Comparison of ENCODE assay signal across 8 mouse cellular contexts in the genomic region with DNA sequence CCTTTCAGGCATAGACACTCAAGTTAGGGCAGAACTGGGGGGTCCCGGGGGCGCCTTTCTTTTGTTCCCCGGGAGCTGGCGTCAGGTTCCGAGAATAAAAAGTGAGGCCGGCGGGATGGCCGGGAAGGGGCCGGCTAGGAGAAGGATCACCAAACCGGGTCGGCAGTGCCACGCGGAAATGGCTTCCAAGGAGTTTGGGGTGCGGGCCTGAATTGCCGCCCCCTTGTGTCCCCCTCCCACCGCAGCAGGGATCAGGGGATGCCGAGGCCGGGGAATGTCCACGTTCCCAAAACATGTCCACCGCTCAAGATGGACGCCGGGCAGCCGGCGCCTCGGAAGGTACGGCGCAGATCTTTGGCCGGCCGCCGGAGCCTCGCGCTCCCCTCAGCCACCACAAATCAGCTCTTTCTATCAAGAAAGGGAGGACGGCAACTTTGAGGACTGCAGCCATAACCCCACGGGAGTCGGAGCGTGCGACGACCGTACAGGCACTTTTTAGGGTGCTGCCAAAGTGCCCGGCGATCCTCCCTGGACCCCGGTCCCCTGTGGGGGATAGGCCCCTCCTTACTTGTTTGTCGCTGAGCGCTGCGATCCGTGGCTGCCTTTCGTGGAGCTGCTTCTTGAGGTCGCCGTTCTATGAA. TPM values are rescaled to one million over a fixed set of nuclear protein-coding genes. Genes with fewer than 3 reads are reported as not detected.
DNase-seq lines count a peak whose midpoint lies in the region; ATAC-seq and TF ChIP-seq lines count a peak whose summit lies in the region.

No protein-coding gene starts in this region.

- no peak overlapping the region for H3K27ac ChIP-seq in liver, adult 2 months (replicated peaks; ENCODE audit: insufficient read depth, low read depth, low read length)
- peak overlapping the region; percentile 52 for H3K27ac ChIP-seq in embryonic facial prominence, embryonic 11.5 days (replicated peaks; ENCODE audit: low read depth, low read length)
- no peak overlapping the region for H3K27ac ChIP-seq in intestine, embryonic 14.5 days (ENCODE audit: low read depth)
- no peak overlapping the region for H3K27ac ChIP-seq in liver, postnatal 0 days (ENCODE audit: low read depth)
- H3K27ac ChIP-seq in stomach, postnatal 0 days (replicated peaks) = no peak overlapping the region

- WGBS in liver, adult 2 months = under 1% methylated on average over 49 of the region's 49 CpGs
- WGBS in embryonic facial prominence, embryonic 11.5 days = under 1% methylated on average over 49 of the region's 49 CpGs
- 1% methylated on average over 44 of the region's 49 CpGs for WGBS in intestine, embryonic 14.5 days
- WGBS in liver, postnatal 0 days (ENCODE audit: insufficient replicate concordance) = under 1% methylated on average over 42 of the region's 49 CpGs
- under 1% methylated on average over 47 of the region's 49 CpGs for WGBS in stomach, postnatal 0 days

- H3K4me1 ChIP-seq in liver, adult 2 months (ENCODE audit: control insufficient read depth, insufficient read depth, low read length) = peaks cover 7% of the 10 kb centered on the region; the same call in 1 of the 2 replicates
- H3K4me1 ChIP-seq in embryonic facial prominence, embryonic 11.5 days (ENCODE audit: control insufficient read depth, insufficient read depth, low read length) = peaks cover 5% of the 10 kb centered on the region
- H3K4me1 ChIP-seq in intestine, embryonic 14.5 days (replicated peaks; ENCODE audit: control insufficient read depth, insufficient read depth, low read length) = peaks cover 31% of the 10 kb centered on the region
- H3K4me1 ChIP-seq in liver, postnatal 0 days (ENCODE audit: insufficient read depth) = peaks cover 28% of the 10 kb centered on the region
- peaks cover 8% of the 10 kb centered on the region; the same call in 1 of the 2 replicates for H3K4me1 ChIP-seq in stomach, postnatal 0 days (replicated peaks; ENCODE audit: control insufficient read depth, insufficient read depth)

- TF ChIP-seq EP300 in liver, postnatal 0 days (IDR thresholded peaks at IDR 0.05; ENCODE audit: low read depth) = no peak
- TF ChIP-seq EP300 in stomach, postnatal 0 days (optimal IDR thresholded peaks at IDR 0.05) = no peak

- no peaks in the 10 kb centered on the region for H3K9me3 ChIP-seq in embryonic facial prominence, embryonic 11.5 days (replicated peaks; ENCODE audit: control insufficient read depth, low read length)
- H3K9me3 ChIP-seq in intestine, embryonic 14.5 days (ENCODE audit: control insufficient read depth, low read length) = no peaks in the 10 kb centered on the region
- no peaks in the 10 kb centered on the region for H3K9me3 ChIP-seq in liver, postnatal 0 days (ENCODE audit: low read length)
- no peaks in the 10 kb centered on the region for H3K9me3 ChIP-seq in stomach, postnatal 0 days (ENCODE audit: control insufficient read depth, low read length)

- no peak for TF ChIP-seq CTCF in liver, adult 2 months (IDR thresholded peaks at IDR 0.05; ENCODE audit: low read depth, low read length)
- no peak for TF ChIP-seq CTCF in brain, embryonic 14.5 days (IDR thresholded peaks at IDR 0.05; ENCODE audit: borderline replicate concordance, extremely low read depth, insufficient read depth, insufficient read length)
- TF ChIP-seq CTCF in liver, postnatal 0 days (IDR thresholded peaks at IDR 0.05; ENCODE audit: low read depth) = no peak
- TF ChIP-seq CTCF in stomach, postnatal 0 days (IDR thresholded peaks at IDR 0.05; ENCODE audit: low read depth) = no peak

- H3K4me2 ChIP-seq in embryonic facial prominence, embryonic 11.5 days (ENCODE audit: low read depth, low read length) = peak overlapping the region; percentile 97
- peak overlapping the region; percentile 98 for H3K4me2 ChIP-seq in intestine, embryonic 14.5 days (ENCODE audit: low read length)
- H3K4me2 ChIP-seq in liver, postnatal 0 days (ENCODE audit: low read depth, low read length) = peak overlapping the region; percentile 95
- peak overlapping the region; percentile 98 for H3K4me2 ChIP-seq in stomach, postnatal 0 days (replicated peaks; ENCODE audit: low read depth)

- peaks cover 9% of the 10 kb centered on the region; the same call in 1 of the 2 replicates for H3K27me3 ChIP-seq in liver, adult 2 months (ENCODE audit: control insufficient read depth, insufficient read depth, low read length)
- peaks cover 2% of the 10 kb centered on the region; the same call in 1 of the 2 replicates for H3K27me3 ChIP-seq in embryonic facial prominence, embryonic 11.5 days (ENCODE audit: control insufficient read depth, insufficient read depth, low read length)
- peaks cover 8% of the 10 kb centered on the region; the same call in 1 of the 2 replicates for H3K27me3 ChIP-seq in intestine, embryonic 14.5 days (replicated peaks; ENCODE audit: control insufficient read depth, insufficient read depth, low read length)
- peaks cover 55% of the 10 kb centered on the region for H3K27me3 ChIP-seq in liver, postnatal 0 days (ENCODE audit: insufficient read depth, low read length)
- H3K27me3 ChIP-seq in stomach, postnatal 0 days (ENCODE audit: control insufficient read depth, insufficient read depth, low read length) = no peaks in the 10 kb centered on the region

- no peaks in the 10 kb centered on the region for H3K79me2 ChIP-seq in liver, adult 2 months (ENCODE audit: control insufficient read depth, insufficient read depth, low read length)

- H3K4me3 ChIP-seq in liver, adult 2 months (ENCODE audit: insufficient read depth, low read depth, low read length) = peak overlapping the region; percentile 50
- peak overlapping the region; percentile 69 for H3K4me3 ChIP-seq in embryonic facial prominence, embryonic 11.5 days (ENCODE audit: low read depth, low read length)
- peak overlapping the region; percentile 68 for H3K4me3 ChIP-seq in intestine, embryonic 14.5 days (ENCODE audit: low read depth, low read length)
- H3K4me3 ChIP-seq in liver, postnatal 0 days (ENCODE audit: low read depth, low read length) = peak overlapping the region; percentile 57
- H3K4me3 ChIP-seq in stomach, postnatal 0 days (ENCODE audit: low read depth, low read length) = peak overlapping the region; percentile 61

- DNase-seq in liver, adult 2 months (ENCODE audit: extremely low read depth, low read depth, low spot score) = no peak
- no peak for DNase-seq in liver
- DNase-seq in brain, embryonic 14.5 days (ENCODE audit: low read depth) = peak; percentile 74
- DNase-seq in embryonic facial prominence, embryonic 11.5 days (ENCODE audit: low spot score) = peak; percentile 32
- peak; percentile 65 for DNase-seq in intestine, embryonic 14.5 days (ENCODE audit: low spot score)
- DNase-seq in liver, postnatal 0 days = peak; percentile 18
- peak; percentile 19 for DNase-seq in stomach, postnatal 0 days (ENCODE audit: low spot score)
- no peak for DNase-seq in urinary bladder, postnatal 4 days (ENCODE audit: low spot score in 2 of 2)

- no peaks in the 10 kb centered on the region for H3K36me3 ChIP-seq in liver, adult 2 months (ENCODE audit: control insufficient read depth, insufficient read depth, low read length)
- no peaks in the 10 kb centered on the region for H3K36me3 ChIP-seq in embryonic facial prominence, embryonic 11.5 days (replicated peaks; ENCODE audit: control insufficient read depth, insufficient read depth, low read depth, low read length)
- H3K36me3 ChIP-seq in intestine, embryonic 14.5 days (ENCODE audit: control insufficient read depth, insufficient read depth, low read length) = no peaks in the 10 kb centered on the region
- no peaks in the 10 kb centered on the region for H3K36me3 ChIP-seq in liver, postnatal 0 days (replicated peaks; ENCODE audit: insufficient read depth, low read length)
- no peaks in the 10 kb centered on the region for H3K36me3 ChIP-seq in stomach, postnatal 0 days (ENCODE audit: control insufficient read depth, insufficient read depth, low read length)

- no peak for TF ChIP-seq POLR2A in liver, adult 2 months (IDR thresholded peaks at IDR 0.05; ENCODE audit: extremely low read depth, insufficient read depth, low read length)
- no peak for TF ChIP-seq POLR2A in brain, embryonic 14.5 days (IDR thresholded peaks at IDR 0.05; ENCODE audit: borderline replicate concordance, extremely low read depth, insufficient read depth, insufficient read length, poor library complexity, severe bottlenecking)

- no peak for ATAC-seq in embryonic facial prominence, embryonic 11.5 days (replicated peaks; ENCODE audit: insufficient number of reproducible peaks, low FRiP score, low TSS enrichment, low read depth)
- ATAC-seq in intestine, embryonic 14.5 days (replicated peaks; ENCODE audit: low FRiP score, low TSS enrichment, low read depth) = no peak
- no peak for ATAC-seq in liver, postnatal 0 days
- no peak for ATAC-seq in stomach, postnatal 0 days (ENCODE audit: low FRiP score, low TSS enrichment)

- peak overlapping the region; percentile 24 for H3K9ac ChIP-seq in liver, adult 2 months (ENCODE audit: low read depth, low read length)
- H3K9ac ChIP-seq in embryonic facial prominence, embryonic 11.5 days (replicated peaks; ENCODE audit: low read length) = peak overlapping the region; percentile 84
- peak overlapping the region; percentile 64 for H3K9ac ChIP-seq in intestine, embryonic 14.5 days (ENCODE audit: low read length)
- H3K9ac ChIP-seq in liver, postnatal 0 days (replicated peaks) = no peak overlapping the region
- peak overlapping the region; percentile 61 for H3K9ac ChIP-seq in stomach, postnatal 0 days (ENCODE audit: low read length)

RNA-seq across cellular contexts. Expression of gene Phf21b, which starts 1.6 kb away (rescaled TPM):
- total RNA-seq in liver, adult 2 months (2014; rRNA removed) = 0.07 and 0.28 TPM in 2 replicates
- polyA plus RNA-seq in liver, adult 2 months (2012; rRNA removed) = 0.19 and 0.29 TPM in 2 replicates
- 105 and 130 TPM in 2 replicates for polyA plus RNA-seq in brain, embryonic 14.5 days (2012; rRNA removed)
- 4.4 and 4.8 TPM in 2 replicates for polyA plus RNA-seq in embryonic facial prominence, embryonic 11.5 days (2014; fragmentation: Nextera tagmentation; extraction: Ambion mirVana)
- polyA plus RNA-seq in intestine, embryonic 14.5 days (2014; fragmentation: Nextera tagmentation; extraction: Ambion mirVana) = 2.1 and 2.2 TPM in 2 replicates
- polyA plus RNA-seq in liver, postnatal 0 days (2015; fragmentation: Nextera tagmentation; extraction: Ambion mirVana) = 0.02 TPM in 1 of 2 replicates, not detected in the other
- polyA plus RNA-seq in stomach, postnatal 0 days (2015; fragmentation: Nextera tagmentation; extraction: Ambion mirVana) = 0.12 and 0.16 TPM in 2 replicates

Comparison
In these comparisons a context has a peak if more than half of its experiments do, and no peak if none do; other contexts are left out.
1. DNase-seq: peak in brain, embryonic 14.5 days (single experiment), embryonic facial prominence, embryonic 11.5 days (single experiment), intestine, embryonic 14.5 days (single experiment), liver, postnatal 0 days (single experiment) and stomach, postnatal 0 days (single experiment); none in liver, adult 2 months (single experiment), liver (single experiment) and urinary bladder, postnatal 4 days (0 of 2).
2. RNA of gene Phf21b, which starts 1.6 kb away (polyA plus RNA-seq): 105 to 130 TPM in brain, embryonic 14.5 days; 4.4 to 4.8 TPM in embryonic facial prominence, embryonic 11.5 days, 2.1 to 2.2 TPM in intestine, embryonic 14.5 days, 0.19 to 0.29 TPM in liver, adult 2 months, 0.12 to 0.16 TPM in stomach, postnatal 0 days and 0.02 TPM in liver, postnatal 0 days; every median in the first group is over 10 times any median in the second.
3. Peak in every context shown above with its lines, with median percentiles within 50 percentile points of each other: H3K4me3 ChIP-seq and H3K4me2 ChIP-seq.